Mouse (Mus musculus) stomach, adult 2 months (tissue): ENCODE data around the gene Rars. TPM values are rescaled to one million over a fixed set of nuclear protein-coding genes. Genes with fewer than 3 reads are reported as not detected.

ENCODE experiments used
- polyA plus RNA-seq: library from polyadenylated mRNA; depleted of rRNA; stranded (reverse); fragments of >200 nt; gene quantifications from 2 replicates; pipeline ENCODE4 v1.2.3, GENCODE M21; 2012; rRNA removed

Gene Rars
- polyA plus RNA-seq = 2.9 and 3.1 TPM in 2 replicates

DNA sequence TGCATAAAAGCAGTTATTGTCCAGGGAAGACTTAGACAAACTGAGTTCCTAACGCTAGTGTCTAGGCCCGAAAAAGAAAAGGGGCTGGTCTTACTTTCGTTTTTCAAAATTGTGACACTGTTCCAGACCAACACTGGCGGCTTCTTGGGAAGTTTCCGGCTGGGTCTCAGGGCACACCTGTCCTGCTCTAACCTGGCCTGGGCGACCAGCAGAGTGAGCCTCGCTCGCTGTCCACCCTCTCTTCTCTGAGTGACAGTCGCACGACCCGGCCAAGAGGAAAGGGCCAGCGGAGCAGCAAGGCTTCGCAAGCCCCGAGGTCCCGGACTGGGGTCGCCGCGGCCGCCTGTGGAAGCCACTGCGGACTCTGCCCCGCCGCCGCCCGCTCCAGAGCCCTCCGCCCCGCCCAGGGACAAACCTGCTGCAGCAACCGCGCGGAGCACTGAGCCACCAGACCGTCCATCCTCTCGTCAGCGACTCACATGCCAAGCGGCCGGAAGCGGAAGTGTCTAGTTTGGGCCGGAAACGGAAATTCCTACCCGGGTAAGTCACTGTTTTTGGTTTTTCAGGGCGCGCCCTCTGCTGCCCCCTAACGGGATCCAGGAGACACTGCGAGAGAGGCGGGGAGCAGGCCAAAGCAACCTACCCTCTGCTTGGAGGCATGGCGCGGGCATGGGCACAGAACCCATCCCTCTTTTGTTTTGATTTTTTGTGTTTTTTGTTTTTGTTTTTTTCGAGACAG, at the start of gene Rars:
Gene Rars (minus strand): TSS at position 485 of the 739 bp plus-strand sequence.

GRCm38 (mm10) chr11:35798874-35799273, 35.4 kb downstream of the Rars start, which contains the start of gene Fbll1:
Fbll1 (minus strand) TSS chr11:35798884.

GRCm38 (mm10) chr11:35769188-35769745, 65.0 kb downstream of the Rars start, which contains the start of gene Pank3:
Pank3 (plus strand) TSS chr11:35769484.

Other genes starting within 250 kb of the Rars start
- gene Pank3, start 65.0 kb downstream of the Rars start, polyA plus RNA-seq = 0.59 and 1.4 TPM in 2 replicates
- 0.06 TPM in 1 of 2 replicates, not detected in the other for gene Fbll1, start 35.6 kb downstream of the Rars start, polyA plus RNA-seq
- gene Wwc1, start 146.0 kb upstream of the Rars start, polyA plus RNA-seq = 13.3 and 17.9 TPM in 2 replicates